Mouse (Mus musculus) hindbrain, postnatal 0 days (tissue): ENCODE measurements at regions not wholly inside any gene's neighbourhood (a gene's known extent, or its start where the extent isn't known, plus 50 kb on each side); places are given as distances from the start of the nearest gene placed in this dataset.

Experiments
- ATAC-seq: fragments of 200-750 bp; cut with Nextera tagmentation; 2 replicates; pipeline ENCODE4 v1.8.0; 2017; ENCODE audit warnings: mild to moderate bottlenecking, moderate TSS enrichment, moderate library complexity
- DNase-seq: peaks from one replicate; pipeline ENCODE4 v3.0.0-alpha.2; 2015; ENCODE audit warnings: low spot score
- H3K27ac ChIP-seq: fragments of 300-500 bp; sonication (generic); 2 replicates; pipeline ENCODE4 v1.5.1; 2014; ENCODE audit warnings: mild to moderate bottlenecking
- H3K27me3 ChIP-seq: fragments of 300-500 bp; sonication (generic); 2 replicates; pipeline ENCODE4 v1.6.1; 2014; ENCODE audit warnings: low read length, mixed read lengths; ENCODE audit not compliant: insufficient read depth
- H3K36me3 ChIP-seq: fragments of 300-500 bp; sonication (generic); 2 replicates; pipeline ENCODE4 v1.6.1; 2014; ENCODE audit warnings: low read length, mixed read lengths; ENCODE audit not compliant: insufficient read depth
- H3K4me1 ChIP-seq: fragments of 300-500 bp; sonication (generic); 2 replicates; pipeline ENCODE4 v1.6.1; 2014; ENCODE audit warnings: antibody characterized with exemption, low read length, mixed read lengths; ENCODE audit not compliant: insufficient read depth
- H3K4me2 ChIP-seq: fragments of 300-500 bp; sonication (generic); 2 replicates; pipeline ENCODE4 v1.6.1; 2014; ENCODE audit warnings: low read depth, mild to moderate bottlenecking, low read length, moderate library complexity, mixed read lengths
- H3K4me3 ChIP-seq: fragments of 300-500 bp; sonication (generic); 2 replicates; pipeline ENCODE4 v1.5.1; 2014; ENCODE audit warnings: low read length
- H3K9ac ChIP-seq: fragments of 300-500 bp; sonication (generic); replicated peaks from 2 replicates; pipeline ENCODE4 v1.6.1; 2014; ENCODE audit warnings: mild to moderate bottlenecking, low read length, moderate library complexity, mixed read lengths
- H3K9me3 ChIP-seq: fragments of 300-500 bp; sonication (generic); 2 replicates; pipeline ENCODE4 v1.6.1; 2016; ENCODE audit warnings: low read length, mixed read lengths
- CTCF ChIP-seq: IDR thresholded peaks from 2 replicates; pipeline ENCODE4 v1.5.1; 2016; ENCODE audit warnings: antibody characterized with exemption, control low read depth, low read depth
- WGBS: fragments of 180-500 bp; shearing (Covaris S2); extraction: QIAGEN DNeasy Blood & Tissue Kit; methylation state at CpG from one replicate; pipeline ENCODE4 v1.1.7; 2014; 5-methylcytosine and 5-hydroxymethylcytosine counted together

GRCm38 (mm10) chr2:56997500-56997899, 126.3 kb downstream of the Nr4a2 start:
- no peak for TF ChIP-seq CTCF
- H3K36me3 ChIP-seq = no peaks in the 10 kb centered on the region
- H3K27me3 ChIP-seq = no peaks in the 10 kb centered on the region
- H3K27ac ChIP-seq = no peak overlapping the region
- no peak for ATAC-seq
- H3K4me3 ChIP-seq = no peak overlapping the region
- 80% methylated on average over 10 of the region's 10 CpGs for WGBS
- H3K9me3 ChIP-seq = no peaks in the 10 kb centered on the region
- no peaks in the 10 kb centered on the region for H3K4me1 ChIP-seq
- no peak overlapping the region for H3K4me2 ChIP-seq
- peak; percentile 20 for DNase-seq
- H3K9ac ChIP-seq = no peak overlapping the region

DNA sequence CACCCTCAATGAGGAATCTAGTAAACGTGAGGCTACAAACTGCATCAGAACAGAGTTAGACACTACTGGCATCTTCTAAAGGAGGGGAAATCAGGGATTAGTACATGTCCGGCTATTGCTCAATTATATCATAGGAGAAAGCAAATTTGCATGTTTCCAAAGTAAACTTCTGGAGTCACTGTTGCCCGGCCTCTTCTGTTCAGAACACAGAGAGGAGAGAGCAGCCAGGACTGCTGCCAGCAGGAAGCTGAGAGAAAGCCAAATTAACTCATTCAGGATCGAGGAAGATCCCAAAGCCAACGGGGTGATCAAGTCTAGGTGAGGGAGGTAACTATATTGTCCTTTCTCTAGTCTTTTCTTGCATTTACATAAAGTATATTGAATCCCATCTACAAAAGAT, 131.0 kb downstream of the Nr4a2 start:
- Histone ChIP-seq H3K4me2 (no peak overlapping the region), H3K27ac (no peak overlapping the region), H3K9me3 (no peaks in the 10 kb centered on the region), H3K4me3 (no peak overlapping the region), H3K27me3 (no peaks in the 10 kb centered on the region), H3K36me3 (no peaks in the 10 kb centered on the region), H3K9ac (no peak overlapping the region), H3K4me1 (no peaks in the 10 kb centered on the region)
- WGBS = 59% methylated on average over 5 of the region's 5 CpGs
- no peak for ATAC-seq
- DNase-seq = no peak
- no peak for TF ChIP-seq CTCF

- DNase-seq = no peak
- TF ChIP-seq CTCF = no peak
- H3K27ac ChIP-seq = no peak overlapping the region
- H3K4me2 ChIP-seq = no peak overlapping the region
- H3K9ac ChIP-seq = no peak overlapping the region
- ATAC-seq = no peak
- 84% methylated on average over 3 of the region's 3 CpGs for WGBS
- H3K4me1 ChIP-seq = no peaks in the 10 kb centered on the region
- H3K27me3 ChIP-seq = no peaks in the 10 kb centered on the region
- H3K36me3 ChIP-seq = no peaks in the 10 kb centered on the region
- H3K9me3 ChIP-seq = no peaks in the 10 kb centered on the region
- no peak overlapping the region for H3K4me3 ChIP-seq
These were observed 132.0 kb downstream of the Nr4a2 start for GRCm38 (mm10) chr2:56991821-56992220.

DNA sequence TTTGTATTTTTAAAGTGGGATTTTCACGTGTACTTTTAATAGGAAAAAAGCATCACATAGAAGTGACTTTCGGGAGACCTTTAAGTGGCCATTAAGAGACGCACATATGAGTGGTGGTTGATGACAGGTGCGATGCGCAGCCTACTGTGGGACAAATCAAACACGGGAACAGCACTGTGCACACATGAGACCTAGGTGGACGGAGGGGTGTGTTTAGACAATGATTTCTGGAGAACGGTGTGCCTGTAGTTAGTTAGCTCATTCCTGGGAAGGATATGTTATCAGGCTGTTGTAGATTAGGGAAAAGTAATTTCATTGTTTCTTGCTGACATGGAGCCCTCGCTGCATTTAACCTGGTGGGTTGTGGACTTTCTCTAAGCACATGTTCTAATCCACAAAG, 133.0 kb downstream of the Nr4a2 start:
- WGBS = 92% methylated on average over 9 of the region's 9 CpGs
- H3K4me2 ChIP-seq = no peak overlapping the region
- ATAC-seq (no peak), DNase-seq (no peak)
- H3K27ac ChIP-seq = no peak overlapping the region
- no peaks in the 10 kb centered on the region for H3K27me3 ChIP-seq
- H3K4me1 ChIP-seq = no peaks in the 10 kb centered on the region
- no peaks in the 10 kb centered on the region for H3K9me3 ChIP-seq
- H3K9ac ChIP-seq = no peak overlapping the region
- no peak overlapping the region for H3K4me3 ChIP-seq
- TF ChIP-seq CTCF = no peak
- no peaks in the 10 kb centered on the region for H3K36me3 ChIP-seq

- WGBS = 82% methylated on average over 4 of the region's 4 CpGs
- H3K4me3 ChIP-seq = no peak overlapping the region
- no peaks in the 10 kb centered on the region for H3K4me1 ChIP-seq
- no peaks in the 10 kb centered on the region for H3K36me3 ChIP-seq
- H3K27ac ChIP-seq = no peak overlapping the region
- TF ChIP-seq CTCF = no peak
- H3K27me3 ChIP-seq = no peaks in the 10 kb centered on the region
- ATAC-seq (no peak), DNase-seq (no peak)
- no peak overlapping the region for H3K9ac ChIP-seq
- no peak overlapping the region for H3K4me2 ChIP-seq
- H3K9me3 ChIP-seq = no peaks in the 10 kb centered on the region
These were observed 140.6 kb downstream of the Nr4a2 start for GRCm38 (mm10) chr2:56983167-56983566.

DNA sequence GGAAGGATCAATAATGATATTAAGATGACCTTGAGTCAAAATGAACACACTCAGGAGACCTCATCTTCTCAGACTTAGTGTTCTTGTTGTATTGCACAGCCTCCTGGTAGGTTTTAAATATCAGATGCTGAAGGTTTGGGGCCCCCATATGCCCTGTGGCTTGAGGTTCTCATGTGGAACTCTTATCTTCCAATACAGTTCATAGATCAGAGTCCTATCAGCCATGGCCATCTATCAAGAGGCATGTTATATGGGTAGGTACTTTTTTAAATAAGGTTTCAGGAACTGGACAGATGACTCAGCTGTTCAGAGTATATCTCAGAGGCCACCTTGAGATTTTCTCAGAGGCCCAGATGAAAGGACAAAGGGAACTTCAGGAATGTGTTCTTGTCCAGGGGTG, 143.2 kb downstream of the Nr4a2 start:
- Histone ChIP-seq H3K4me3 (no peak overlapping the region), H3K4me2 (no peak overlapping the region), H3K9me3 (no peaks in the 10 kb centered on the region), H3K27me3 (no peaks in the 10 kb centered on the region), H3K4me1 (no peaks in the 10 kb centered on the region), H3K27ac (no peak overlapping the region), H3K36me3 (no peaks in the 10 kb centered on the region), H3K9ac (no peak overlapping the region)
- no peak for TF ChIP-seq CTCF
- no peak for ATAC-seq
- no peak for DNase-seq

- DNase-seq (no peak), ATAC-seq (no peak)
- 88% methylated on average over 1 of the region's 1 CpGs for WGBS
- no peaks in the 10 kb centered on the region for H3K36me3 ChIP-seq
- no peak overlapping the region for H3K4me2 ChIP-seq
- no peak overlapping the region for H3K27ac ChIP-seq
- no peaks in the 10 kb centered on the region for H3K9me3 ChIP-seq
- TF ChIP-seq CTCF = no peak
- no peaks in the 10 kb centered on the region for H3K4me1 ChIP-seq
- no peak overlapping the region for H3K9ac ChIP-seq
- H3K27me3 ChIP-seq = no peaks in the 10 kb centered on the region
- H3K4me3 ChIP-seq = no peak overlapping the region
These were observed 148.1 kb downstream of the Nr4a2 start for GRCm38 (mm10) chr2:56975680-56976079.
